Mouse (Mus musculus) MEL (cell line): ENCODE measurements around the gene Pip4k2a. TPM values are rescaled to one million over a fixed set of nuclear protein-coding genes. Genes with fewer than 3 reads are reported as not detected.

Source experiments
- DNase-seq: peaks from one replicate; pipeline ENCODE4 v3.0.0; 2011; ENCODE audit warnings: low read depth, low spot score
- H3K27ac ChIP-seq: 2 replicates; pipeline ENCODE4 v1.5.1; 2012; ENCODE audit warnings: low read depth, mild to moderate bottlenecking, control low read depth, low read length, moderate library complexity; ENCODE audit not compliant: control insufficient read depth
- H3K27me3 ChIP-seq, 2 experiments: fragments of 150-350 bp in 1 of 2; sonication (generic) in 1 of 2; 2 replicates each; pipeline ENCODE4 v1.6.1; 2012; ENCODE audit warnings: low read length in 2 of 2, mild to moderate bottlenecking in 2 of 2, improper control_type of control experiment in 1 of 2, moderate library complexity in 1 of 2; ENCODE audit not compliant: insufficient read depth in 2 of 2, control insufficient read depth in 1 of 2
- H3K36me3 ChIP-seq, 2 experiments: 2 replicates each; pipeline ENCODE4 v1.6.1; 2012 to 2014; ENCODE audit warnings: low read length in 2 of 2, improper control_type of control experiment in 1 of 2, inconsistent platforms in 1 of 2, mild to moderate bottlenecking in 1 of 2; ENCODE audit not compliant: insufficient read depth in 2 of 2, control insufficient read depth in 1 of 2
- H3K4me1 ChIP-seq, 2 experiments: fragments of 150-350 bp in 1 of 2; sonication (generic) in 1 of 2; 2 replicates each; pipeline ENCODE4 v1.6.1; 2012; ENCODE audit warnings: low read length in 2 of 2, improper control_type of control experiment in 1 of 2, mild to moderate bottlenecking in 1 of 2; ENCODE audit not compliant: insufficient read depth in 2 of 2, control insufficient read depth in 1 of 2
- H3K4me3 ChIP-seq, 2 experiments: fragments of 150-350 bp in 1 of 2; sonication (generic) in 1 of 2; 2 replicates each; pipeline ENCODE4 v1.5.1; 2012; ENCODE audit warnings: low read depth in 2 of 2, low read length in 2 of 2, mild to moderate bottlenecking in 2 of 2, moderate library complexity in 2 of 2, control low read depth in 1 of 2, improper control_type of control experiment in 1 of 2; ENCODE audit not compliant: control insufficient read depth in 1 of 2, insufficient read depth in 1 of 2
- H3K79me2 ChIP-seq: 2 replicates; pipeline ENCODE4 v1.6.1; 2012; ENCODE audit warnings: mild to moderate bottlenecking, low read length, moderate library complexity; ENCODE audit not compliant: control insufficient read depth, poor library complexity, insufficient read depth
- H3K9ac ChIP-seq: 2 replicates; pipeline ENCODE4 v1.6.1; 2012; ENCODE audit warnings: low read depth, mild to moderate bottlenecking, control low read depth, low read length, moderate library complexity; ENCODE audit not compliant: control insufficient read depth, poor library complexity, severe bottlenecking
- H3K9me3 ChIP-seq: fragments of 150-350 bp; sonication (generic); replicated peaks from 2 replicates; pipeline ENCODE4 v1.6.1; 2012; ENCODE audit warnings: mild to moderate bottlenecking, low read length, improper control_type of control experiment, moderate library complexity; ENCODE audit not compliant: insufficient read depth
- BHLHE40 ChIP-seq: IDR thresholded peaks from 2 replicates; pipeline ENCODE4 v1.6.1; 2012; ENCODE audit warnings: low read depth, mild to moderate bottlenecking, inconsistent platforms, low read length, improper control_type of control experiment, borderline replicate concordance
- CHD1 ChIP-seq: IDR thresholded peaks from 2 replicates; pipeline ENCODE4 v1.6.1; 2012; ENCODE audit warnings: low read depth, mild to moderate bottlenecking, inconsistent platforms, low read length, improper control_type of control experiment
- CTCF ChIP-seq, 3 experiments: IDR thresholded peaks in 2 of 3; conservative IDR thresholded peaks in 1 of 3; 2 replicates each; pipeline ENCODE4 v1.5.1; 2011 to 2012; ENCODE audit warnings: low read length in 3 of 3, low read depth in 2 of 3, mild to moderate bottlenecking in 2 of 3, improper control_type of control experiment in 1 of 3, inconsistent platforms in 1 of 3, mixed read lengths in 1 of 3, moderate library complexity in 1 of 3; ENCODE audit not compliant: control insufficient read depth in 1 of 3, insufficient read depth in 1 of 3, poor library complexity in 1 of 3, severe bottlenecking in 1 of 3
- E2F4 ChIP-seq: IDR thresholded peaks from 2 replicates; pipeline ENCODE4 v1.6.1; 2011; ENCODE audit warnings: low read depth, low read length, improper control_type of control experiment, borderline replicate concordance
- GABPA ChIP-seq: IDR thresholded peaks from 2 replicates; pipeline ENCODE4 v1.6.1; 2012; ENCODE audit warnings: low read depth, mild to moderate bottlenecking, inconsistent platforms, low read length, improper control_type of control experiment, moderate library complexity
- HCFC1 ChIP-seq: IDR thresholded peaks from 2 replicates; pipeline ENCODE4 v1.6.1; 2012; ENCODE audit warnings: low read depth, mild to moderate bottlenecking, inconsistent platforms, low read length, improper control_type of control experiment, moderate library complexity
- JUND ChIP-seq: IDR thresholded peaks from 2 replicates; pipeline ENCODE4 v1.6.1; 2011; ENCODE audit warnings: low read depth, mild to moderate bottlenecking, improper control_type of control experiment, low read length
- KAT2A ChIP-seq: conservative IDR thresholded peaks from 2 replicates; pipeline ENCODE4 v1.6.1; 2012; ENCODE audit warnings: low read depth, low read length, improper control_type of control experiment, inconsistent platforms
- MAFK ChIP-seq: IDR thresholded peaks from 2 replicates; pipeline ENCODE4 v1.6.1; 2011; ENCODE audit warnings: low read depth, mild to moderate bottlenecking, low read length, improper control_type of control experiment, borderline replicate concordance
- MAX ChIP-seq: IDR thresholded peaks from 2 replicates; pipeline ENCODE4 v1.6.1; 2011; ENCODE audit warnings: low read length, improper control_type of control experiment
- MAZ ChIP-seq: IDR thresholded peaks from 2 replicates; pipeline ENCODE4 v1.6.1; 2012; ENCODE audit warnings: low read depth, mild to moderate bottlenecking, inconsistent platforms, low read length, improper control_type of control experiment
- MEF2A ChIP-seq: IDR thresholded peaks from 2 replicates; pipeline ENCODE4 v1.6.1; 2014; ENCODE audit warnings: low read depth, mild to moderate bottlenecking, inconsistent platforms, low read length, improper control_type of control experiment; ENCODE audit not compliant: poor library complexity, insufficient replicate concordance, severe bottlenecking; ENCODE audit errors: extremely low read depth
- MXI1 ChIP-seq: IDR thresholded peaks from 2 replicates; pipeline ENCODE4 v1.6.1; 2011; ENCODE audit warnings: mild to moderate bottlenecking, low read depth, low read length, improper control_type of control experiment
- MYB ChIP-seq: IDR thresholded peaks from 2 replicates; pipeline ENCODE4 v1.6.1; 2011; ENCODE audit warnings: mild to moderate bottlenecking, low read depth, low read length, improper control_type of control experiment
- NELFE ChIP-seq: IDR thresholded peaks from 2 replicates; pipeline ENCODE4 v1.6.1; 2011; ENCODE audit warnings: low read depth, low read length, improper control_type of control experiment
- NRF1 ChIP-seq: IDR thresholded peaks from 2 replicates; pipeline ENCODE4 v1.6.1; 2014; ENCODE audit warnings: low read depth, mild to moderate bottlenecking, inconsistent platforms, low read length, improper control_type of control experiment, moderate library complexity; ENCODE audit not compliant: poor library complexity, insufficient read depth, severe bottlenecking
- POLR2A ChIP-seq, 2 experiments: IDR thresholded peaks; 2 replicates each; pipeline ENCODE4 v1.6.1; 2011 to 2012; ENCODE audit warnings: low read length in 2 of 2, mild to moderate bottlenecking in 2 of 2, control low read depth in 1 of 2, improper control_type of control experiment in 1 of 2, low read depth in 1 of 2, moderate library complexity in 1 of 2; ENCODE audit not compliant: control insufficient read depth in 1 of 2, insufficient read depth in 1 of 2, poor library complexity in 1 of 2
- RAD21 ChIP-seq: IDR thresholded peaks from 2 replicates; pipeline ENCODE4 v1.6.1; 2011; ENCODE audit warnings: mild to moderate bottlenecking, low read depth, low read length, improper control_type of control experiment
- SIN3A ChIP-seq: IDR thresholded peaks from 2 replicates; pipeline ENCODE4 v1.6.1; 2012; ENCODE audit warnings: low read length, improper control_type of control experiment, inconsistent platforms
- TBP ChIP-seq: IDR thresholded peaks from 2 replicates; pipeline ENCODE4 v1.8.0; 2011; ENCODE audit warnings: low read depth, low read length, improper control_type of control experiment
- UBTF ChIP-seq: IDR thresholded peaks from 2 replicates; pipeline ENCODE4 v1.6.1; 2012; ENCODE audit warnings: low read depth, mild to moderate bottlenecking, inconsistent platforms, low read length, improper control_type of control experiment, moderate library complexity, borderline replicate concordance; ENCODE audit not compliant: insufficient read depth
- ZKSCAN1 ChIP-seq: IDR thresholded peaks from 2 replicates; pipeline ENCODE4 v1.6.1; 2012; ENCODE audit warnings: low read depth, mild to moderate bottlenecking, inconsistent platforms, low read length, improper control_type of control experiment, moderate library complexity
- ZNF384 ChIP-seq: IDR thresholded peaks from 2 replicates; pipeline ENCODE4 v1.6.1; 2012; ENCODE audit warnings: low read depth, mild to moderate bottlenecking, inconsistent platforms, low read length, improper control_type of control experiment
- polyA plus RNA-seq, 2 experiments: library from polyadenylated mRNA; stranded (reverse) in 1 of 2; unstranded in 1 of 2; fragments of >175 nt in 1 of 2; fragments of >200 nt in 1 of 2; gene quantifications; 2 replicates each; pipeline versions ENCODE4 v1.2.1 to v1.2.4; 2012; ENCODE audit warnings: low replicate concordance in 2 of 2, low read depth in 1 of 2; ENCODE audit not compliant: insufficient read length in 2 of 2, insufficient read depth in 1 of 2, missing spikeins in 1 of 2
- total RNA-seq: library from RNA; depleted of rRNA; stranded (reverse); fragments of 300-350 nt; gene quantifications from 2 replicates; pipeline ENCODE4 v1.2.3, GENCODE M21; 2012

Gene Pip4k2a
- total and polyA plus RNA-seq, 3 experiments = 7.9 to 48.5 TPM; not detected in 1

- no peaks in the 10 kb centered on the region for H3K27me3 ChIP-seq
- no peak for DNase-seq
- H3K9ac ChIP-seq = no peak overlapping the region
- peaks cover 1 to 6% of the 10 kb centered on the region in 2 experiments for H3K36me3 ChIP-seq
- TF ChIP-seq POLR2A (IDR thresholded peaks at IDR 0.05; ENCODE audit: control insufficient read depth in 1 of 2, insufficient read depth in 1 of 2, low read depth in 1 of 2, low read length in 2 of 2, poor library complexity in 1 of 2) = no peak
- no peak for TF ChIP-seq MXI1
- no peak for TF ChIP-seq RAD21
- TF ChIP-seq JUND = no peak
- no peak for TF ChIP-seq E2F4
- no peak for TF ChIP-seq MYB
- TF ChIP-seq NELFE = no peak
- no peak for TF ChIP-seq TBP
- no peak for TF ChIP-seq SIN3A
- TF ChIP-seq GABPA = no peak
- no peak for TF ChIP-seq CHD1
- TF ChIP-seq MEF2A = no peak
- TF ChIP-seq HCFC1 = no peak
- TF ChIP-seq KAT2A = no peak
- no peak for TF ChIP-seq MAFK
- TF ChIP-seq MAZ = no peak
- no peak for TF ChIP-seq ZKSCAN1
- no peak for TF ChIP-seq ZNF384
- TF ChIP-seq MAX = no peak
- TF ChIP-seq CTCF (IDR thresholded peaks at IDR 0.05 in 2 of 3, conservative IDR thresholded peaks at IDR 0.05 in 1 of 3; ENCODE audit: control insufficient read depth in 1 of 3, insufficient read depth in 1 of 3, low read depth in 2 of 3, low read length in 3 of 3, poor library complexity in 1 of 3, severe bottlenecking in 1 of 3) = no peak
- H3K4me3 ChIP-seq = no peak overlapping the region
- no peaks in the 10 kb centered on the region for H3K79me2 ChIP-seq
- no peak overlapping the region for H3K27ac ChIP-seq
- no peaks in the 10 kb centered on the region for H3K9me3 ChIP-seq
- H3K4me1 ChIP-seq = 0 out of 4 replicates have a peak, but pooled peaks cover 0 to 1% of the 10 kb centered on the region in 2 experiments
These were observed 136.2 kb downstream of the Pip4k2a start for GRCm38 (mm10) chr2:18861607-18862158.

- no peak overlapping the region for H3K9ac ChIP-seq
- DNase-seq = no peak
- H3K4me1 ChIP-seq = no peaks in the 10 kb centered on the region
- no peak overlapping the region for H3K27ac ChIP-seq
- no peak for TF ChIP-seq BHLHE40
- TF ChIP-seq NRF1 = no peak
- no peak for TF ChIP-seq UBTF
- TF ChIP-seq GABPA = no peak
- TF ChIP-seq, all 39 proteins: peak for 0
- Histone ChIP-seq H3K27me3 (no peaks in the 10 kb centered on the region), H3K36me3 (peaks cover 0 to 6% of the 10 kb centered on the region in 2 experiments; a peak in 2 of 4 replicates), H3K9me3 (no peaks in the 10 kb centered on the region), H3K4me3 (no peak overlapping the region), H3K79me2 (no peaks in the 10 kb centered on the region)
These were observed 137.2 kb downstream of the Pip4k2a start for GRCm38 (mm10) chr2:18860686-18861085.
